Mouse (Mus musculus): ENCODE results near the gene Ptger4. TPM values are rescaled to one million over a fixed set of nuclear protein-coding genes. Genes with fewer than 3 reads are reported as not detected.

The Ptger4 gene
- polyA plus RNA-seq (2015; fragmentation: Nextera tagmentation; extraction: Ambion mirVana): 1.1 and 1.6 TPM in 2 replicates

DNA sequence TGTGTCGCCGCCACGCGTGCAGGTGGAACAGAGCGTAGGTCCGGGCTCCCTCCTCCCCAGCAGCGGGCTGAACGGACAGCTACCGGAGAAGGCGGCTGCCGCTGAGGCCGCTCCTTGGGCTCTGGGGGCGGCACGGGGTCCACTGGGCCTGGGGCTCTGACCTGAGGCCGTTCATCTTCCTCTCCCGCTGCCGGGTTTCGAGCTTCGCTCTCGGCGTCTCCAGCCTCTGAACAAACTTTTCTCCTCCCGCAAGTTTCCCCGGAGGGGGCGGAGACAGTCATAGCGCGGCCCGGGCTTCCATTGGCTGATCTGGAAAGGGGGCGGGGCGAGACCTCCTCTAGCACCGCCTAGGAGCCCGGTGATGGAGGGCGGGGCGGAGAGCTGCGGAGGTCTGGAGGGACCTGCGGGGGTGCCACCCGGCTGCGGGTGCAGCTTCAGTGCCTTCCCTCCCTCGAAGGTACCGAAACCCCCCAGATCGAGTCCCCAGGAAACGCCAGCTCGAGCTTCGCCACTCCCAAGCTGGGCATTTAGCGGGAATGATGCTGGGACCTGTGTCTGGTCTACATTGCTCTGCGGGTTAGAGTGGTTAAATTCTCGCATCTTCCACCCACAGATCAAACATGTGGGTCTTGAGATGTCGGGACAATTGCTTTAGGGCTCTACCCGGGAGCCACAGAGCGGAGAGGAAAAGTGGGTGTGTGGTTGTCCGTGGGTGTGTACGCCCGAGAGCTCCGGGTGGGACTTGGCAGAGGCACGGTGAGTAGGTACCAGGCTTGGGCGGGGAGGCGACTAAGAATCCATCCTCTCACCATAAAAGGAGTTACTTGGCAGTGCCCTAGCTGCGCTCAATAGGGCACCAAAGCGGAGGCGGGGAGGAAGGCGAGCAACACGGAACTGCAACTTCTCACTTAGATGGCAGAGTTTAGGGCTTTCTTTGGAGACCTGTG lies at the start of gene Ptger4:
Gene Ptger4 (minus strand): TSS at position 229 of the 947 bp plus-strand sequence.
- H3K4me3 ChIP-seq (ENCODE audit: low read depth, low read length): peak within 1 kb of the TSS; percentile 54
- peak within 1 kb of the TSS; percentile 57 for H3K9ac ChIP-seq (ENCODE audit: low read depth, low read length)
- no peaks in the 10 kb centered on the region for H3K9me3 ChIP-seq (replicated peaks; ENCODE audit: control insufficient read depth, low read length, poor library complexity, severe bottlenecking)
- peak within 1 kb of the TSS; percentile 83 for H3K4me2 ChIP-seq (ENCODE audit: low read length)
- peak; percentile 95 for ATAC-seq
- no peaks in the 10 kb centered on the region for H3K36me3 ChIP-seq (ENCODE audit: control insufficient read depth, insufficient read depth, low read length)
- H3K27ac ChIP-seq (ENCODE audit: low read length): no peak within 1 kb of the TSS
- WGBS: under 1% methylated on average over 61 of the region's 61 CpGs
- peaks cover 29% of the 10 kb centered on the region for H3K27me3 ChIP-seq (ENCODE audit: control insufficient read depth, insufficient read depth, low read depth, low read length)
- H3K4me1 ChIP-seq (ENCODE audit: control insufficient read depth, insufficient read depth, low read length): peaks cover 27% of the 10 kb centered on the region

DNA sequence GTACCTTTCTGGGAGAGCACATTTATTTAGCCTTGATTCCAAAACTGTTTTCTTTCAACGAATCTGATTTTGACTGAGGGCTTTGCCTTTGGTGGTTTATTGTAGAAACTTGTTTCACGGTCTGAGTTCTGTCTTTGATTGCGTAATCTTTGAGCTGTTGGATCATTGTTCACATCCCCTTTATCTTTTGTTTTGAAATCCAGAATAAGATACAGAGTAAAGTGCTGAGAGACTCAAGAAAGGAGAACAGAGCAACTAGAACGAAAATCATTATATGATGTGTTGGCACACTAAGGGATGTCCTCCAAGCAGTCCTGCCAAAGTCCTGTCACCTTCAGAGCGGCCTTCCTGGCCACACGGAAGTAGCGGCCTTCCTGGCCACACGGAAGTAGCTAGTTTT lies 44.4 kb upstream of the Ptger4 start:
- Histone ChIP-seq H3K4me1 (ENCODE audit: control insufficient read depth, insufficient read depth, low read length) (no peaks in the 10 kb centered on the region), H3K27ac (ENCODE audit: low read length) (no peak overlapping the region), H3K36me3 (ENCODE audit: control insufficient read depth, insufficient read depth, low read length) (no peaks in the 10 kb centered on the region), H3K9ac (ENCODE audit: low read depth, low read length) (no peak overlapping the region), H3K27me3 (ENCODE audit: control insufficient read depth, insufficient read depth, low read depth, low read length) (no peaks in the 10 kb centered on the region), H3K4me3 (ENCODE audit: low read depth, low read length) (no peak overlapping the region), H3K9me3 (replicated peaks; ENCODE audit: control insufficient read depth, low read length, poor library complexity, severe bottlenecking) (no peaks in the 10 kb centered on the region), H3K4me2 (ENCODE audit: low read length) (no peak overlapping the region)
- WGBS: 84% methylated on average over 8 of the region's 8 CpGs
- no peak for ATAC-seq

DNA sequence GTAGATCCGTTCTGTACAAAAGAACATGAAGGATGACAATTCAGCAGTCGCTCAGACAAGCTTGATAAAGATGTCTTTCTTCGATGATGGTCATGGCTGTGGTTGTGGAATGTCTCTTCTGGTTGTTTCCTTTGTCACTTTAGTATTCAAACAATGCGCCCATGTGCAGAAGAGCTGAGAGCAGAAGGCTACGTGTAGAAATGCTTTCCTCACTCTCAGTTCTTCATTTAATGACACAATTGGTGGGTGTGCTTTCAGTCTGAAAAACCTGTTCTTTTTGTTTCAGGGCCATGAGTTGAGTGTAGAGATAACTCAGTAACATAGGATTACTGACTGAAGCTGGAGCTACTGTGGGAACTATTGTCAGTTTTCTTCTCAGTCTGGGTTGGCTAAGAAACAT lies 43.1 kb upstream of the Ptger4 start:
- Histone ChIP-seq H3K4me1 (ENCODE audit: control insufficient read depth, insufficient read depth, low read length) (no peaks in the 10 kb centered on the region), H3K9me3 (replicated peaks; ENCODE audit: control insufficient read depth, low read length, poor library complexity, severe bottlenecking) (no peaks in the 10 kb centered on the region), H3K4me3 (ENCODE audit: low read depth, low read length) (no peak overlapping the region), H3K4me2 (ENCODE audit: low read length) (no peak overlapping the region), H3K27me3 (ENCODE audit: control insufficient read depth, insufficient read depth, low read depth, low read length) (no peaks in the 10 kb centered on the region), H3K36me3 (ENCODE audit: control insufficient read depth, insufficient read depth, low read length) (no peaks in the 10 kb centered on the region), H3K27ac (ENCODE audit: low read length) (no peak overlapping the region), H3K9ac (ENCODE audit: low read depth, low read length) (no peak overlapping the region)
- ATAC-seq: no peak
- WGBS: 80% methylated on average over 5 of the region's 5 CpGs

DNA sequence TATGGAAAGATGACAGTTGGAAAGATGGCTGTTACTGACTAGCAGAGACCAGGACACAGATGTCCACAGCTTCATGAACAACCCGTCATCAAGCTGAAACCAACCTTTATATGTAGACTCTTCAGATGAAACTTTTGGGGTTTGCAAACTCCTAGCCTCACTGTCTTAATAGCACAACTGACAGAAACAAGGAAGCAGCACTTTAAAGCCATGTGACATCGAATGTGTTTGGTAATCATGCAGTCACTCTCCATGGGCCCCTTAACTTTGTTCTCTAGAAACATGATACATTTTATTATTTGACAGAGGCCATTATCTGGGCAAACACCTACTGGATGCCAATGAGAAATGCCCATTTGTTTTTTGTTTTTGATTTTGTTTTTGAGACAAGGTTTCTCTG lies 37.3 kb upstream of the Ptger4 start:
- Histone ChIP-seq H3K36me3 (ENCODE audit: control insufficient read depth, insufficient read depth, low read length) (no peaks in the 10 kb centered on the region), H3K27ac (ENCODE audit: low read length) (no peak overlapping the region), H3K9ac (ENCODE audit: low read depth, low read length) (no peak overlapping the region), H3K9me3 (replicated peaks; ENCODE audit: control insufficient read depth, low read length, poor library complexity, severe bottlenecking) (peaks cover 5% of the 10 kb centered on the region; the same call in 1 of the 2 replicates), H3K4me1 (ENCODE audit: control insufficient read depth, insufficient read depth, low read length) (no peaks in the 10 kb centered on the region), H3K4me2 (ENCODE audit: low read length) (no peak overlapping the region), H3K27me3 (ENCODE audit: control insufficient read depth, insufficient read depth, low read depth, low read length) (no peaks in the 10 kb centered on the region), H3K4me3 (ENCODE audit: low read depth, low read length) (no peak overlapping the region)
- 90% methylated on average over 2 of the region's 2 CpGs for WGBS
- no peak for ATAC-seq

DNA sequence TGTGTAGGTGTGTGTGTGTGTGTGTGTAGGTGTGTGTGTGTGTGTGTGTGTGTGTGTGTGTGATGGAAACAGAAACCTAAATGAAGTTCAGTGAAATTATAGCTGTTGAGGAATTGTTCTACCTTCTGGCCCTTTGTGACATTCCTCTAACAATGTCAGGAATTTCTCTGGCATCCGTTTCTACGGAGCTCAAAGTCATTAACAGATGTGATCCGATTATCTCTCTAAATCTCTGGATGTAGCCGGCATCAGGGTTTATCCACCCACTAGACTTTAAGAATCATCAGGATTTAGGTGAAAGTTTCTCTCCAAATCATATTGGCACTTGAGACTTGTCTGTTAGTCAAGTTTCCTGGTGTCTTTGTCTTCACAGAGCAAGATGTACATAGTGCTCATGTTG lies 35.8 kb upstream of the Ptger4 start:
- H3K36me3 ChIP-seq (ENCODE audit: control insufficient read depth, insufficient read depth, low read length): no peaks in the 10 kb centered on the region
- ATAC-seq: no peak
- H3K27me3 ChIP-seq (ENCODE audit: control insufficient read depth, insufficient read depth, low read depth, low read length): no peaks in the 10 kb centered on the region
- H3K4me3 ChIP-seq (ENCODE audit: low read depth, low read length): no peak overlapping the region
- whole genome bisulfite sequencing: 75% methylated on average over 4 of the region's 4 CpGs
- H3K9me3 ChIP-seq (replicated peaks; ENCODE audit: control insufficient read depth, low read length, poor library complexity, severe bottlenecking): peaks cover 5% of the 10 kb centered on the region; the same call in 1 of the 2 replicates
- H3K4me1 ChIP-seq (ENCODE audit: control insufficient read depth, insufficient read depth, low read length): no peaks in the 10 kb centered on the region
- no peak overlapping the region for H3K27ac ChIP-seq (ENCODE audit: low read length)
- H3K4me2 ChIP-seq (ENCODE audit: low read length): no peak overlapping the region
- no peak overlapping the region for H3K9ac ChIP-seq (ENCODE audit: low read depth, low read length)

DNA sequence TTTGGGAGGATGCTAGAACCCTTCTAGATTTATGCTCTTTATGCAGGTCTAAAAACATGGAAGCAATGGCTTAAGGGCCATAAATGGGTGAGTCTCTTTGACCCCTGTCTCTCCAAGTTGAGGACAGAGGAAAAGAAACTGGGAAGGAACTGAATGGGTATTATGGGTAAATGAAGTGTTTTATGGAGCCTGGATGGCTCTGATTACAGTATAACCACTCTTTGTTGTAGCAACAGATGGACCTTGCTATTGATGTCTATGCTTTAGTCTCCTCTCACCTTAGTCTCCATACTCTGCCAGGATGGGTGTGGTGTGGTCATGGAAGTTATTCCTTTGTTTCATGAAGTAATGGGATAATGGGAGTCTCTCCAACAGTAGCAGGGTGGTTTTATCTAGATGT lies 34.5 kb upstream of the Ptger4 start:
- Histone ChIP-seq H3K27ac (ENCODE audit: low read length) (no peak overlapping the region), H3K4me1 (ENCODE audit: control insufficient read depth, insufficient read depth, low read length) (no peaks in the 10 kb centered on the region), H3K9me3 (replicated peaks; ENCODE audit: control insufficient read depth, low read length, poor library complexity, severe bottlenecking) (peaks cover 5% of the 10 kb centered on the region; the same call in 1 of the 2 replicates), H3K4me3 (ENCODE audit: low read depth, low read length) (no peak overlapping the region), H3K9ac (ENCODE audit: low read depth, low read length) (no peak overlapping the region), H3K36me3 (ENCODE audit: control insufficient read depth, insufficient read depth, low read length) (no peaks in the 10 kb centered on the region), H3K27me3 (ENCODE audit: control insufficient read depth, insufficient read depth, low read depth, low read length) (no peaks in the 10 kb centered on the region), H3K4me2 (ENCODE audit: low read length) (no peak overlapping the region)
- no peak for ATAC-seq

DNA sequence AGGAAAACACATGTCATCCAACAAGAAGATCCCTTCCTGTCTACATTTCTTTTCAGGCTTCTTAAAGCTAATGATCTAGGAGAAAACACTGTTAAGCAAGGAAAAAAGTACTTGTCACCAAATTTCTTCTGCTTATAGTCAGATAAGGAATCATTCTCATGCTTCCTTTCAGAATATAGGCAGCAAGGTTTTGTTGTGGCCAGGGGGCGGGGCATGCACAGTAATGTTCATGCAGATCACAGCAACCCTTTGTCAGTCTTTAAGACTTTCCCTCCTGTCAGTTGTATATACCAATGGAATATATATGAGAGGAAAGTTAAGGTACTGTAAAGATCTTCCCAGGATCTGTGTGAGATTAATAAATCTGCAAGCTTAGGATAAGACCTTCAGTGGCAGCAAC lies 30.0 kb upstream of the Ptger4 start:
- ATAC-seq: no peak
- H3K9me3 ChIP-seq (replicated peaks; ENCODE audit: control insufficient read depth, low read length, poor library complexity, severe bottlenecking): peaks cover 5% of the 10 kb centered on the region; the same call in 1 of the 2 replicates
- no peaks in the 10 kb centered on the region for H3K36me3 ChIP-seq (ENCODE audit: control insufficient read depth, insufficient read depth, low read length)
- H3K9ac ChIP-seq (ENCODE audit: low read depth, low read length): no peak overlapping the region
- no peaks in the 10 kb centered on the region for H3K4me1 ChIP-seq (ENCODE audit: control insufficient read depth, insufficient read depth, low read length)
- no peak overlapping the region for H3K4me2 ChIP-seq (ENCODE audit: low read length)
- no peak overlapping the region for H3K4me3 ChIP-seq (ENCODE audit: low read depth, low read length)
- 93% methylated on average over 1 of the region's 1 CpGs for WGBS
- no peaks in the 10 kb centered on the region for H3K27me3 ChIP-seq (ENCODE audit: control insufficient read depth, insufficient read depth, low read depth, low read length)
- no peak overlapping the region for H3K27ac ChIP-seq (ENCODE audit: low read length)

DNA sequence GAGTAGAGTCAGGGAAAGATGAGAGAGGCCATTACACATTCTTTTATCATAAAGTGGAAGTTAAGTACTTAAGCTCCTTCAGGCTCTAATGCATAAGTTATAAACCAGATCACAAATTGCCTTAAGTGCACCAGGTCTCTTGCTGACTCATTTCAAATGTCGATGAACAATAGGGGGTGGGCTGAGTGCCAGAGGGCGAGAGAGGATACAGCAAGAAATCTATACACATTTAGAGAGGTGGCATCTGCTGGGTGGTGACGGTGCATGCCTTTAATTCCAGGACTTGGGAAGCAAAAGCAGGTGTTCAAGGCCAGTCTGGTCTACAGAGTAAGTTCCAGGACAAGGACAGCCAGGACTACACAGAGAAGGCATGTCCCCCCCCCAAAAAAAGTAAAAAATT lies 22.1 kb upstream of the Ptger4 start:
- Histone ChIP-seq H3K27me3 (ENCODE audit: control insufficient read depth, insufficient read depth, low read depth, low read length) (no peaks in the 10 kb centered on the region), H3K36me3 (ENCODE audit: control insufficient read depth, insufficient read depth, low read length) (no peaks in the 10 kb centered on the region), H3K4me3 (ENCODE audit: low read depth, low read length) (no peak overlapping the region), H3K4me2 (ENCODE audit: low read length) (no peak overlapping the region), H3K9ac (ENCODE audit: low read depth, low read length) (no peak overlapping the region), H3K9me3 (replicated peaks; ENCODE audit: control insufficient read depth, low read length, poor library complexity, severe bottlenecking) (no peaks in the 10 kb centered on the region), H3K4me1 (ENCODE audit: control insufficient read depth, insufficient read depth, low read length) (no peaks in the 10 kb centered on the region), H3K27ac (ENCODE audit: low read length) (no peak overlapping the region)
- WGBS: 76% methylated on average over 3 of the region's 3 CpGs
- ATAC-seq: no peak

DNA sequence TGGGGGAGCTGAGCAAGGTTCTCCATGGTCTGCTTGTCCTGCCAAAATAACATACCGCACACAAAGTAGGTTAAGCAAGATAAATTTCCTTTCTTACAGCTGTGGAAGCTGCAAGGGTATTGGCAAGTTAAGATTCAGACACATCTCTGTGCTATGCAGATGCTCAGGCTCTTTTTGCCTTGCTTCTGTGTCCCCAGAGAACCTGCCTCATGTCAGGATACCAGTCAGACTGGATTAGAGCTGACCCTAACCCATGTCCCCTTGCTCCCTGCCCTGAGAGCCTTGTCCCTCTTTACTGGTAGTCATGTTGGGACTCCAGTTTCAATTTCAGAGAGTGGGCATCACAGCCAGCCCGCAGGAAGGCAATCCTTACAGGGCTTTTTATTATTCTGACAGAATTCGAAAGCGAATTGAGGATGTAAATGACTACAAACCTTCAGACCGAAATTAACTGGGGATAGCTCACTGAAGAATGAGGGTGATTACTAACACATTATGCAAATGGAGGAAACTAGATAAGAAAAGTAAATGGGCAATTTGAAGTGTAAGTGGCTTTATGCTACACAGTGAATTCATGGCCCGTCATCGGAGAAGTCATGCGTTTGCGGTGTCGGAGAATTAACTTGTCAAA lies 19.0 kb upstream of the Ptger4 start:
- no peaks in the 10 kb centered on the region for H3K36me3 ChIP-seq (ENCODE audit: control insufficient read depth, insufficient read depth, low read length)
- no peak for ATAC-seq
- H3K4me1 ChIP-seq (ENCODE audit: control insufficient read depth, insufficient read depth, low read length): no peaks in the 10 kb centered on the region
- no peak overlapping the region for H3K4me3 ChIP-seq (ENCODE audit: low read depth, low read length)
- no peak overlapping the region for H3K27ac ChIP-seq (ENCODE audit: low read length)
- no peaks in the 10 kb centered on the region for H3K9me3 ChIP-seq (replicated peaks; ENCODE audit: control insufficient read depth, low read length, poor library complexity, severe bottlenecking)
- no peaks in the 10 kb centered on the region for H3K27me3 ChIP-seq (ENCODE audit: control insufficient read depth, insufficient read depth, low read depth, low read length)
- 81% methylated on average over 10 of the region's 10 CpGs for WGBS
- no peak overlapping the region for H3K4me2 ChIP-seq (ENCODE audit: low read length)
- no peak overlapping the region for H3K9ac ChIP-seq (ENCODE audit: low read depth, low read length)

All from midbrain, embryonic 16.5 days (tissue).